Mouse (Mus musculus) gastrocnemius, postnatal 4 days (tissue): ENCODE data around the gene Hand2. TPM values are rescaled to one million over a fixed set of nuclear protein-coding genes. Genes with fewer than 3 reads are reported as not detected.

ENCODE experiments used
- DNase-seq, 2 experiments: peaks; one replicate each; pipeline ENCODE4 v3.0.0; 2021 to 2022; ENCODE audit warnings: low spot score in 2 of 2, mixed read lengths in 2 of 2
- total RNA-seq, 2 experiments: library from RNA; stranded (reverse); gene quantifications; 2 replicates each; pipeline ENCODE4 v1.2.3; 2021

Gene Hand2
- total RNA-seq, 2 experiments from 2014 or later = 1.5 to 1.6 TPM

GRCm38 (mm10) chr8:57322961-57323941, 2.5 kb downstream of the Hand2 start:
- peak in 1 of 2 experiments; percentile 15 for DNase-seq

GRCm38 (mm10) chr8:57324091-57324490, 3.3 kb downstream of the Hand2 start:
- no peak for DNase-seq

- no peak for DNase-seq
Measured at GRCm38 (mm10) chr8:57324671-57325070, 3.9 kb downstream of the Hand2 start.

- DNase-seq = no peak
Measured at GRCm38 (mm10) chr8:57325111-57325891, 4.5 kb downstream of the Hand2 start.

GRCm38 (mm10) chr8:57326091-57327065, 5.6 kb downstream of the Hand2 start:
- no peak for DNase-seq

GRCm38 (mm10) chr8:57327281-57328160, 6.7 kb downstream of the Hand2 start:
- peak in 1 of 2 experiments; percentile 15 for DNase-seq

- peak; percentile 61 to 82 for DNase-seq
Measured at GRCm38 (mm10) chr8:57328161-57328920, 7.6 kb downstream of the Hand2 start.

GRCm38 (mm10) chr8:57328931-57329341, 8.2 kb downstream of the Hand2 start:
- no peak for DNase-seq

- no peak for DNase-seq
Measured at GRCm38 (mm10) chr8:57330106-57330505, 9.3 kb downstream of the Hand2 start.

GRCm38 (mm10) chr8:57331727-57332630, 11.2 kb downstream of the Hand2 start:
- DNase-seq = no peak

- DNase-seq = no peak
Measured at GRCm38 (mm10) chr8:57332676-57333482, 12.1 kb downstream of the Hand2 start.

- no peak for DNase-seq
Measured at GRCm38 (mm10) chr8:57333483-57333770, 12.6 kb downstream of the Hand2 start.

GRCm38 (mm10) chr8:57333795-57334551, 13.2 kb downstream of the Hand2 start:
- DNase-seq = peak in 1 of 2 experiments; percentile 24

GRCm38 (mm10) chr8:57334714-57335113, 13.9 kb downstream of the Hand2 start:
- no peak for DNase-seq

- no peak for DNase-seq
Measured at GRCm38 (mm10) chr8:57337271-57338030, 16.7 kb downstream of the Hand2 start.
